ENCODE assay signal across 26 mouse cellular contexts in the genomic region with DNA sequence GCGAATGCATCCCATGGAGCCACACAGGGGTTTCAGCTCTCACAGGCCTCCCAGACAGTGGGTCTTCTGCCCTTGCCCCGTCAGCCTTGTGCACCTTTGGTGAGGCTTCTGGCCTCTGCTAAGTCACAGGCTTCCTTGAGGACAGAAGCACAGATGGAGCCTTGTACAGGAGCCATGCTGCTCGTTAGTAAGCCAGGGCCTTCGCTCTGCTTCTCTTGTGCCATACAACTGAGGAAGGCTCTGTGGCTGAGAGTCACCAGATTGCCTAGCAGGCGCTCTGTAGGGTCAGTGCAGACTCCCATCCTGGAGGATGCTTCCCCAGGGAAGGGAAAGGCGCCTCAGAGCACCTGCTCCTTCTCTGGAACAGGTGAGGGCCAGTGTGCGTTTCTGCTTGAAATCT. TPM values are rescaled to one million over a fixed set of nuclear protein-coding genes. Genes with fewer than 3 reads are reported as not detected.
A peak's percentile ranks its signal among the peaks of the same experiment; 100 is the strongest.
DNase-seq lines count a peak whose midpoint lies in the region; ATAC-seq and TF ChIP-seq lines count a peak whose summit lies in the region.
"Had no signal": no experiment of that assay in that cellular context is flagged by ENCODE, and none has a peak within 500 bp of the region (broad histone marks: within the 10 kb centered on the region; RNA-seq: fewer than 3 reads in every experiment).

No protein-coding gene starts in this region.

- H3K9me3 ChIP-seq in forebrain, embryonic 10.5 days: no peaks in the 10 kb centered on the region
- H3K9me3 ChIP-seq in forebrain, postnatal 0 days (ENCODE audit: low read length): no peaks in the 10 kb centered on the region
- no peaks in the 10 kb centered on the region for H3K9me3 ChIP-seq in hindbrain, embryonic 10.5 days
- H3K9me3 ChIP-seq in hindbrain, embryonic 11.5 days (ENCODE audit: control insufficient read depth, low read length): no peaks in the 10 kb centered on the region
- no peaks in the 10 kb centered on the region for H3K9me3 ChIP-seq in E14TG2a.4 (ENCODE audit: low read length)
- H3K9me3 ChIP-seq in embryonic facial prominence, embryonic 14.5 days (ENCODE audit: control insufficient read depth, low read length): no peaks in the 10 kb centered on the region
- H3K9me3 ChIP-seq: G1E; neural tube, embryonic 15.5 days; stomach, embryonic 15.5 days had no signal

- H3K4me1 ChIP-seq in forebrain, embryonic 10.5 days: 0 out of 2 replicates have a peak, but pooled peaks cover 6% of the 10 kb centered on the region
- H3K4me1 ChIP-seq in forebrain, postnatal 0 days (ENCODE audit: insufficient read depth): no peaks in the 10 kb centered on the region
- H3K4me1 ChIP-seq in hindbrain, embryonic 10.5 days (replicated peaks): peaks cover 11% of the 10 kb centered on the region; the same call in 1 of the 2 replicates
- H3K4me1 ChIP-seq in hindbrain, embryonic 11.5 days (replicated peaks; ENCODE audit: control insufficient read depth, insufficient read depth, low read length): no peaks in the 10 kb centered on the region
- H3K4me1 ChIP-seq in E14TG2a.4 (replicated peaks; ENCODE audit: low read depth, low read length): peaks cover 29% of the 10 kb centered on the region
- no peaks in the 10 kb centered on the region for H3K4me1 ChIP-seq in embryonic facial prominence, embryonic 14.5 days (ENCODE audit: control insufficient read depth, insufficient read depth, low read length)
- H3K4me1 ChIP-seq: neural tube, embryonic 15.5 days; stomach, embryonic 15.5 days had no signal

- no peak for DNase-seq in forebrain, embryonic 10.5 days (ENCODE audit: extremely low spot score, low spot score)
- no peak for DNase-seq in forebrain, postnatal 0 days
- no peak for DNase-seq in hindbrain, embryonic 10.5 days (ENCODE audit: low spot score)
- DNase-seq in hindbrain, embryonic 11.5 days (ENCODE audit: low spot score): no peak
- DNase-seq in embryonic facial prominence, embryonic 14.5 days (ENCODE audit: low spot score): no peak
- DNase-seq in layer of hippocampus, adult 11-12 months (ENCODE audit: low spot score): no peak
- DNase-seq in thymus, postnatal 25 days: no peak
- DNase-seq: adrenal gland, adult 2 months; cerebellum, adult 9-11 months; gastrocnemius, postnatal 10 days; heart, postnatal 4 days; kidney, adult 18-20 months; kidney, postnatal 4 days; layer of hippocampus, adult 9-11 months; lung, embryonic 14.5 days; thymus, adult 18-20 months; thymus, postnatal 4 days had no signal

- no peak overlapping the region for H3K4me2 ChIP-seq in forebrain, postnatal 0 days (ENCODE audit: low read depth)
- H3K4me2 ChIP-seq in hindbrain, embryonic 11.5 days (replicated peaks; ENCODE audit: low read depth, low read length): no peak overlapping the region
- no peak overlapping the region for H3K4me2 ChIP-seq in embryonic facial prominence, embryonic 14.5 days (ENCODE audit: low read depth, low read length)
- H3K4me2 ChIP-seq: lung, embryonic 14.5 days; neural tube, embryonic 15.5 days; stomach, embryonic 15.5 days had no signal

- H3K27ac ChIP-seq in forebrain, embryonic 10.5 days: peak overlapping the region; percentile 48; the same call in 1 of the 2 replicates
- H3K27ac ChIP-seq in forebrain, postnatal 0 days (ENCODE audit: low read depth, low read length): no peak overlapping the region
- H3K27ac ChIP-seq in hindbrain, embryonic 10.5 days: 0 out of 2 replicates have a peak overlapping the region, but pooled peaks have one; percentile 23
- no peak overlapping the region for H3K27ac ChIP-seq in hindbrain, embryonic 11.5 days (ENCODE audit: low read depth, low read length)
- H3K27ac ChIP-seq in embryonic facial prominence, embryonic 14.5 days (replicated peaks; ENCODE audit: low read depth, low read length): no peak overlapping the region
- H3K27ac ChIP-seq: left cerebral cortex, adult 2 months; liver, embryonic 14.5 days; neural tube, embryonic 15.5 days; stomach, embryonic 15.5 days had no signal

- no peak overlapping the region for H3K9ac ChIP-seq in forebrain, postnatal 0 days
- no peak overlapping the region for H3K9ac ChIP-seq in hindbrain, embryonic 11.5 days (ENCODE audit: low read depth, low read length)
- no peak overlapping the region for H3K9ac ChIP-seq in embryonic facial prominence, embryonic 14.5 days (ENCODE audit: low read depth, low read length)
- H3K9ac ChIP-seq: liver, embryonic 14.5 days; lung, embryonic 14.5 days; neural tube, embryonic 15.5 days; stomach, embryonic 15.5 days had no signal

- 83% methylated on average over 7 of the region's 7 CpGs for WGBS in forebrain, embryonic 10.5 days
- 61% methylated on average over 7 of the region's 7 CpGs for WGBS in forebrain, postnatal 0 days
- WGBS in hindbrain, embryonic 10.5 days: 85% methylated on average over 7 of the region's 7 CpGs
- 83% methylated on average over 7 of the region's 7 CpGs for WGBS in hindbrain, embryonic 11.5 days
- 83% methylated on average over 7 of the region's 7 CpGs for WGBS in embryonic facial prominence, embryonic 14.5 days

- peaks cover 37% of the 10 kb centered on the region for H3K36me3 ChIP-seq in forebrain, embryonic 10.5 days (replicated peaks)
- H3K36me3 ChIP-seq in forebrain, postnatal 0 days (ENCODE audit: insufficient read depth): peaks cover 37% of the 10 kb centered on the region
- peaks cover 63% of the 10 kb centered on the region for H3K36me3 ChIP-seq in hindbrain, embryonic 10.5 days
- 0 out of 2 replicates have a peak, but pooled peaks cover 2% of the 10 kb centered on the region for H3K36me3 ChIP-seq in hindbrain, embryonic 11.5 days (ENCODE audit: control insufficient read depth, insufficient read depth, low read length)
- peaks cover 43% of the 10 kb centered on the region for H3K36me3 ChIP-seq in E14TG2a.4 (ENCODE audit: insufficient read depth, low read length)
- peaks cover 34% of the 10 kb centered on the region for H3K36me3 ChIP-seq in embryonic facial prominence, embryonic 14.5 days (ENCODE audit: control insufficient read depth, insufficient read depth, low read length)

- no peak for ATAC-seq in forebrain, postnatal 0 days
- no peak for ATAC-seq in hindbrain, embryonic 11.5 days (ENCODE audit: low FRiP score)
- ATAC-seq in embryonic facial prominence, embryonic 14.5 days (ENCODE audit: low read depth): peak; percentile 22; the same call in 1 of the 2 replicates
- ATAC-seq: inflammation-experienced regulatory T-cells, adult 6 months; Patski had no signal

- no peak overlapping the region for H3K4me3 ChIP-seq in forebrain, embryonic 10.5 days
- H3K4me3 ChIP-seq in forebrain, postnatal 0 days (ENCODE audit: low read depth, low read length): no peak overlapping the region
- H3K4me3 ChIP-seq in hindbrain, embryonic 10.5 days: no peak overlapping the region
- H3K4me3 ChIP-seq in hindbrain, embryonic 11.5 days (ENCODE audit: low read depth, low read length): no peak overlapping the region
- 0 out of 2 replicates have a peak overlapping the region, but pooled peaks have one; percentile 5 for H3K4me3 ChIP-seq in E14TG2a.4 (replicated peaks; ENCODE audit: low read length)
- H3K4me3 ChIP-seq in embryonic facial prominence, embryonic 14.5 days (ENCODE audit: low read depth, low read length): no peak overlapping the region
- H3K4me3 ChIP-seq: erythroblast, embryonic 14.5 days; left cerebral cortex, adult 2 months; neural tube, embryonic 15.5 days; stomach, embryonic 15.5 days had no signal

- no peaks in the 10 kb centered on the region for H3K27me3 ChIP-seq in forebrain, embryonic 10.5 days (ENCODE audit: poor library complexity, severe bottlenecking)
- no peaks in the 10 kb centered on the region for H3K27me3 ChIP-seq in forebrain, postnatal 0 days (ENCODE audit: insufficient read depth, low read length)
- no peaks in the 10 kb centered on the region for H3K27me3 ChIP-seq in hindbrain, embryonic 10.5 days (ENCODE audit: insufficient read depth, poor library complexity, severe bottlenecking)
- no peaks in the 10 kb centered on the region for H3K27me3 ChIP-seq in hindbrain, embryonic 11.5 days (ENCODE audit: control insufficient read depth, insufficient read depth, low read length)
- H3K27me3 ChIP-seq in E14TG2a.4 (ENCODE audit: insufficient read depth, low read length): no peaks in the 10 kb centered on the region
- H3K27me3 ChIP-seq in embryonic facial prominence, embryonic 14.5 days (replicated peaks; ENCODE audit: control insufficient read depth, insufficient read depth, low read length): no peaks in the 10 kb centered on the region
- H3K27me3 ChIP-seq: neural tube, embryonic 15.5 days; Patski; stomach, embryonic 15.5 days had no signal

- TF ChIP-seq CTCF in forebrain, postnatal 0 days (IDR thresholded peaks at IDR 0.05; ENCODE audit: low read depth): no peak
- no peak for TF ChIP-seq CTCF in E14TG2a.4 (conservative IDR thresholded peaks at IDR 0.05; ENCODE audit: low read length)

RNA-seq across cellular contexts. Expression of gene Vps35l, which starts 36.0 kb away (rescaled TPM):
- polyA plus RNA-seq in forebrain, embryonic 10.5 days (2016; fragmentation: Nextera tagmentation; extraction: Ambion mirVana): 63.1 and 67.2 TPM in 2 replicates
- total RNA-seq in forebrain, postnatal 0 days (2014; rRNA removed): 89.7 and 105 TPM in 2 replicates
- polyA plus RNA-seq in forebrain, postnatal 0 days (2015; fragmentation: Nextera tagmentation; extraction: Ambion mirVana): 85.9 and 94.5 TPM in 2 replicates
- 67.1 and 78.8 TPM in 2 replicates for polyA plus RNA-seq in hindbrain, embryonic 10.5 days (2016; fragmentation: Nextera tagmentation; extraction: Ambion mirVana)
- 74.4 and 83.3 TPM in 2 replicates for polyA plus RNA-seq in hindbrain, embryonic 11.5 days (2014; fragmentation: Nextera tagmentation; extraction: Ambion mirVana)
- 62.7 and 73.8 TPM in 2 replicates for polyA plus RNA-seq in embryonic facial prominence, embryonic 14.5 days (2014; fragmentation: Nextera tagmentation; extraction: Ambion mirVana)

Comparison
In these comparisons a context has a peak if more than half of its experiments do, and no peak if none do; other contexts are left out.
1. H3K27ac ChIP-seq: peak in forebrain, embryonic 10.5 days (single experiment) and hindbrain, embryonic 10.5 days (single experiment); none in forebrain, postnatal 0 days (single experiment), hindbrain, embryonic 11.5 days (single experiment) and embryonic facial prominence, embryonic 14.5 days (single experiment).